Mouse (Mus musculus) spleen, adult 2 months (tissue): ENCODE results near the gene Brd2. TPM values are rescaled to one million over a fixed set of nuclear protein-coding genes. Genes with fewer than 3 reads are reported as not detected.

Source experiments
- DNase-seq, 2 experiments: peaks; one replicate each; pipeline versions ENCODE4 v3.0.0 to v3.0.0-alpha.2; 2012 to 2021; ENCODE audit warnings: low spot score in 2 of 2, low read depth in 1 of 2
- H3K27ac ChIP-seq: fragments of 200-500 bp; 2 replicates; pipeline ENCODE4 v1.5.1; 2012; ENCODE audit warnings: low read length, inconsistent platforms; ENCODE audit not compliant: insufficient read depth
- H3K27me3 ChIP-seq: fragments of 200-500 bp; 2 replicates; pipeline ENCODE4 v1.6.1; 2012; ENCODE audit warnings: mild to moderate bottlenecking, moderate library complexity, low read length, inconsistent platforms; ENCODE audit not compliant: control insufficient read depth, insufficient read depth
- H3K36me3 ChIP-seq: fragments of 200-500 bp; 2 replicates; pipeline ENCODE4 v1.6.1; 2012; ENCODE audit warnings: mild to moderate bottlenecking, low read length, inconsistent platforms; ENCODE audit not compliant: control insufficient read depth, insufficient read depth
- H3K4me1 ChIP-seq: fragments of 200-500 bp; 2 replicates; pipeline ENCODE4 v1.6.1; 2011; ENCODE audit warnings: inconsistent platforms; ENCODE audit not compliant: control insufficient read depth, insufficient read depth, insufficient read length
- H3K4me3 ChIP-seq: fragments of 200-500 bp; 2 replicates; pipeline ENCODE4 v1.5.1; 2011; ENCODE audit warnings: mild to moderate bottlenecking, inconsistent platforms; ENCODE audit not compliant: insufficient read depth, insufficient read length; ENCODE audit errors: extremely low read depth
- CTCF ChIP-seq: fragments of 200-500 bp; IDR thresholded peaks from 2 replicates; pipeline ENCODE4 v1.5.1; 2011; ENCODE audit warnings: mild to moderate bottlenecking, inconsistent platforms; ENCODE audit not compliant: insufficient read depth, insufficient read length, insufficient replicate concordance; ENCODE audit errors: extremely low read depth
- POLR2A ChIP-seq: fragments of 200-500 bp; IDR thresholded peaks from 2 replicates; pipeline ENCODE4 v1.6.1; 2011; ENCODE audit warnings: low read depth, low read length, inconsistent platforms
- WGBS: fragments of 180-500 bp; shearing (Covaris S2); methylation state at CpG from one replicate; pipeline ENCODE4 v1.1.7; 2018; 5-methylcytosine and 5-hydroxymethylcytosine counted together
- polyA plus RNA-seq: library from polyadenylated mRNA; depleted of rRNA; stranded (reverse); fragments of >200 nt; gene quantifications from 2 replicates; pipeline ENCODE4 v1.2.3, GENCODE M21; 2012

Brd2 gene
- polyA plus RNA-seq, 1 experiment: 97.9 TPM

DNA sequence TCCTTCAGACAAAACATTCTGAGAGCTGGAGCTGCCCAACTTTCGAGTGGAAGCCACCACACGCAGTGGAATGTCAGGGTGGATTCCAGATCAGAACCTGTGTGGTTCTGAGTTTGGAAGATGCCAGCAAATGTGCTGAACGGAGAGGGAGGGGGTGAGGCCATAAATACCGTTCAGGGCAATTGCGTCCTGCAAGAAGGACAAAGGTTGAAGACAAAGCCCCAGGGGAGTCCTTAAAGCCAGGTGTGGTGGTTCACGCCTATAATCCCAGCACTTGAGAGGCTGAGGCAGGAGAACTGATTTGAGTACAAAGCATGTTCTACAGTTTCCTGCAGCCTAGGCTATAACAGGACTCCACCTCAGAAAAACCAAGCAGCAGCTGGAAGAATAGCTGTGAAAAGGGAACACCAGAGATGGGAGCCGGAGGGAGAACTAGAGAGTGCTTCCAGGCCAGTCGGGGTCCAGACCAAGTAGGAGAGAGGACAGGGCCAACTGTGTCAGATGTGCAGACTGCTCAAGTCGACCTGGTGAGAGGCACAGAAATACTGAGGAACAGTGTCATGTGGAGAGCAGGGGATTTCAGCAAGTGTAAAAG is 4.5 kb upstream of the Brd2 start:
- 68% methylated on average over 9 of the region's 9 CpGs for WGBS
- Histone ChIP-seq H3K27ac (no peak overlapping the region), H3K36me3 (no peaks in the 10 kb centered on the region), H3K4me3 (no peak overlapping the region), H3K27me3 (no peaks in the 10 kb centered on the region), H3K4me1 (peaks cover 41% of the 10 kb centered on the region; the same call in 1 of the 2 replicates)
- TF ChIP-seq POLR2A (no peak), CTCF (no peak)
- DNase-seq: no peak

GRCm38 (mm10) chr17:34124649-34125048 is 2.2 kb upstream of the Brd2 start:
- TF ChIP-seq POLR2A (no peak), CTCF (no peak)
- 28% methylated on average over 6 of the region's 6 CpGs for WGBS

GRCm38 (mm10) chr17:34123518-34123917 is 1.1 kb upstream of the Brd2 start:
- Histone ChIP-seq H3K36me3 (peaks cover 8% of the 10 kb centered on the region), H3K4me3 (peak overlapping the region; percentile 72), H3K27me3 (no peaks in the 10 kb centered on the region), H3K4me1 (peaks cover 24% of the 10 kb centered on the region; the same call in 1 of the 2 replicates), H3K27ac (peak overlapping the region; percentile 30)
- TF ChIP-seq POLR2A (no peak), CTCF (no peak)
- no peak for DNase-seq
- WGBS: 18% methylated on average over 2 of the region's 2 CpGs

More at GRCm38 (mm10) chr17:34124649-34125048, 2.2 kb upstream of the Brd2 start:
- H3K27me3 ChIP-seq: no peaks in the 10 kb centered on the region
- peaks cover under 1% of the 10 kb centered on the region; the same call in 1 of the 2 replicates for H3K36me3 ChIP-seq
- no peak overlapping the region for H3K4me3 ChIP-seq
- no peak for DNase-seq
- no peak overlapping the region for H3K27ac ChIP-seq
- H3K4me1 ChIP-seq: peaks cover 34% of the 10 kb centered on the region; the same call in 1 of the 2 replicates

- Histone ChIP-seq H3K27me3 (no peaks in the 10 kb centered on the region), H3K27ac (peak overlapping the region; percentile 91; the same call in 1 of the 2 replicates), H3K36me3 (peaks cover 11% of the 10 kb centered on the region), H3K4me3 (peak overlapping the region; percentile 72), H3K4me1 (peaks cover 21% of the 10 kb centered on the region; the same call in 1 of the 2 replicates)
- WGBS: 1% methylated on average over 7 of the region's 7 CpGs
- no peak for DNase-seq
- TF ChIP-seq POLR2A: no peak
- TF ChIP-seq CTCF: no peak
These were observed 677 bp upstream of the Brd2 start for GRCm38 (mm10) chr17:34123111-34123510.

GRCm38 (mm10) chr17:34121879-34122187 is 601 bp downstream of the Brd2 start:
- peak in 1 of 2 experiments; percentile 56 for DNase-seq
- TF ChIP-seq CTCF (no peak), POLR2A (no peak)
- peaks cover 10% of the 10 kb centered on the region; the same call in 1 of the 2 replicates for H3K4me1 ChIP-seq
- peak overlapping the region; percentile 99 for H3K27ac ChIP-seq
- H3K27me3 ChIP-seq: no peaks in the 10 kb centered on the region
- peaks cover 14% of the 10 kb centered on the region for H3K36me3 ChIP-seq
- 3% methylated on average over 7 of the region's 10 CpGs for WGBS
- peak overlapping the region; percentile 75 for H3K4me3 ChIP-seq

DNA sequence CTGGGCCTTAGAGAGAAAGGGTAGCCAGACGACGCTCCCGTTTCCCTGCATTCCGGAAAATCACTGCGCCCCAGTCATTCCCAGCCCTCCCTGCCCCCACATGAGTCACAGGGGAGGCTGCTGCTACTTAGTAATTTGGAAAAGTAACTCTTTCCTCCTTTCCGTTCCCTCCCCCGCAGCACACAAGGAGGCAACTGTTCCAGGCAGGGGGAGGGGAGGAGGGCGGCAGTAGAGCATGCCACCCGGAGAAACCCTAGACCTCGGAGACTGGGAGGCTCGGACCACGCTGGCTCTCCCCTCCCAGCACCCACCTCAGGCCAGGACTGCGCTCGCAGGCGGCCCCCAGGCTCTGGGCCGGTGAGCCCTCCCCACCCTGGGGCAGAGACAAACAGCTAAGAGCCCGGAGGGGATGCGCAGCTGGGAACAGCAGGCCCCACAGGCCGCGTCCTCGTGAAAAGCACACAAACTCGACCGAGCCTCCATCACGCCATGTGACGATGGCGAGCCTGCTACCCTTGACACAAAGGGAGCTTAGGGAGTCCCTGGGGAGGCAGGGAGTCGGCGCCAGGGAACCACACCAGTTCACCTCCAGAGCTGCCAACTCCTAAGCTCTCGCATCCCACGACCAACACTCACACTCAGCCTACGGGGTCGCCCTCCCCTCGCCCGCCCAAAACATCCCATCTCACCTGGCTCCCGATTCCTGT is 1.1 kb downstream of the Brd2 start:
- Histone ChIP-seq H3K27ac (peak overlapping the region; percentile 99), H3K4me3 (peak overlapping the region; percentile 75), H3K4me1 (peaks cover 11% of the 10 kb centered on the region; the same call in 1 of the 2 replicates), H3K36me3 (peaks cover 19% of the 10 kb centered on the region), H3K27me3 (no peaks in the 10 kb centered on the region)
- WGBS: under 1% methylated on average over 35 of the region's 35 CpGs
- DNase-seq: peak in 1 of 2 experiments; percentile 55
- no peak for TF ChIP-seq CTCF
- TF ChIP-seq POLR2A: no peak

GRCm38 (mm10) chr17:34120814-34121171 is 1.6 kb downstream of the Brd2 start:
- WGBS: under 1% methylated on average over 28 of the region's 31 CpGs
- Histone ChIP-seq H3K27ac (peak overlapping the region; percentile 99), H3K27me3 (no peaks in the 10 kb centered on the region), H3K36me3 (peaks cover 22% of the 10 kb centered on the region), H3K4me1 (peaks cover 12% of the 10 kb centered on the region; the same call in 1 of the 2 replicates), H3K4me3 (peak overlapping the region; percentile 75)
- peak in 1 of 2 experiments; percentile 75 for DNase-seq
- no peak for TF ChIP-seq POLR2A
